Mouse (Mus musculus) liver, embryonic 16.5 days (tissue): ENCODE data around the gene Olfr1282. TPM values are rescaled to one million over a fixed set of nuclear protein-coding genes. Genes with fewer than 3 reads are reported as not detected.
"Not testable (repeated sequence)": the region's sequence is repeated elsewhere in the genome, so short reads cannot be mapped to it uniquely, and the experiment has no call there.

Source experiments
- ATAC-seq: fragments of 200-750 bp; cut with Nextera tagmentation; 2 replicates; pipeline ENCODE4 v1.8.0; 2017; ENCODE audit warnings: low read depth, mild to moderate bottlenecking, moderate number of reproducible peaks, moderate library complexity
- H3K27ac ChIP-seq: fragments of 300-500 bp; sonication (generic); 2 replicates; pipeline ENCODE4 v1.5.1; 2014; ENCODE audit warnings: mild to moderate bottlenecking, low read length
- H3K27me3 ChIP-seq: fragments of 300-500 bp; sonication (generic); 2 replicates; pipeline ENCODE4 v1.6.1; 2014; ENCODE audit warnings: low read depth, low read length, mixed read lengths; ENCODE audit not compliant: control insufficient read depth, insufficient read depth
- H3K36me3 ChIP-seq: fragments of 300-500 bp; sonication (generic); 2 replicates; pipeline ENCODE4 v1.6.1; 2014; ENCODE audit warnings: mild to moderate bottlenecking; ENCODE audit not compliant: control insufficient read depth, insufficient read depth
- H3K4me1 ChIP-seq: fragments of 300-500 bp; sonication (generic); 2 replicates; pipeline ENCODE4 v1.6.1; 2014; ENCODE audit warnings: low read depth, low read length, mixed read lengths; ENCODE audit not compliant: control insufficient read depth
- H3K4me2 ChIP-seq: fragments of 300-500 bp; sonication (generic); 2 replicates; pipeline ENCODE4 v1.6.1; 2014; ENCODE audit warnings: low read depth, low read length, mixed read lengths
- H3K4me3 ChIP-seq: fragments of 300-500 bp; sonication (generic); 2 replicates; pipeline ENCODE4 v1.5.1; 2014; ENCODE audit warnings: low read depth, mild to moderate bottlenecking, low read length
- H3K9ac ChIP-seq: fragments of 300-500 bp; sonication (generic); 2 replicates; pipeline ENCODE4 v1.6.1; 2014; ENCODE audit warnings: low read depth, low read length
- H3K9me3 ChIP-seq: fragments of 300-500 bp; sonication (generic); replicated peaks from 2 replicates; pipeline ENCODE4 v1.6.1; 2016; ENCODE audit warnings: low read length; ENCODE audit not compliant: control insufficient read depth
- WGBS: fragments of 180-500 bp; shearing (Covaris S2); extraction: QIAGEN DNeasy Blood & Tissue Kit; methylation state at CpG from one replicate; pipeline ENCODE4 v1.1.7; 2014; ENCODE audit not compliant: insufficient replicate concordance; 5-methylcytosine and 5-hydroxymethylcytosine counted together
- polyA plus RNA-seq: library from polyadenylated mRNA; unstranded; fragments of >200 nt; fragmentation: Nextera tagmentation; extraction: Ambion mirVana; gene quantifications from 2 replicates; pipeline ENCODE4 v1.2.1, GENCODE M21; 2015

Gene Olfr1282
- polyA plus RNA-seq, result not detected in 2 replicates

GRCm38 (mm10) chr2:111335976-111336375, at the start of gene Olfr1282:
Gene Olfr1282 (minus strand): TSS chr2:111336076.
- Histone ChIP-seq H3K9me3 (no peaks in the 10 kb centered on the region), H3K9ac (no peak within 1 kb of the TSS), H3K36me3 (no peaks in the 10 kb centered on the region), H3K27me3 (no peaks in the 10 kb centered on the region), H3K4me3 (no peak within 1 kb of the TSS), H3K4me1 (no peaks in the 10 kb centered on the region), H3K4me2 (no peak within 1 kb of the TSS), H3K27ac (no peak within 1 kb of the TSS)
- no peak for ATAC-seq
- WGBS, result 38% methylated on average over 2 of the region's 2 CpGs

- H3K9me3 ChIP-seq, result no peaks in the 10 kb centered on the region
- 62% methylated on average over 1 of the region's 1 CpGs for WGBS
- H3K27me3 ChIP-seq, result no peaks in the 10 kb centered on the region
- H3K4me1 ChIP-seq, result no peaks in the 10 kb centered on the region
- H3K36me3 ChIP-seq, result no peaks in the 10 kb centered on the region
- no peak within 1 kb of the TSS for H3K4me2 ChIP-seq
- ATAC-seq, result no peak
- H3K4me3 ChIP-seq, result no peak within 1 kb of the TSS
- H3K27ac ChIP-seq, result no peak within 1 kb of the TSS
- no peak within 1 kb of the TSS for H3K9ac ChIP-seq
These were observed 39.3 kb upstream of the Olfr1282 start, which contains the start of gene Olfr1284 for GRCm38 (mm10) chr2:111375222-111375621. Gene Olfr1284 (plus strand): TSS chr2:111375522.

GRCm38 (mm10) chr2:111366490-111366889, 30.6 kb upstream of the Olfr1282 start, which contains the start of gene Olfr1283:
Gene Olfr1283 (plus strand): TSS chr2:111366790.
- no peak within 1 kb of the TSS for H3K4me3 ChIP-seq
- no peaks in the 10 kb centered on the region for H3K36me3 ChIP-seq
- WGBS, result 48% methylated on average over 2 of the region's 2 CpGs
- no peaks in the 10 kb centered on the region for H3K9me3 ChIP-seq
- H3K4me1 ChIP-seq, result no peaks in the 10 kb centered on the region
- H3K27ac ChIP-seq, result no peak within 1 kb of the TSS
- H3K4me2 ChIP-seq, result no peak within 1 kb of the TSS
- H3K9ac ChIP-seq, result no peak within 1 kb of the TSS
- ATAC-seq, result no peak
- no peaks in the 10 kb centered on the region for H3K27me3 ChIP-seq

GRCm38 (mm10) chr2:111333721-111334120, 2.2 kb downstream of the Olfr1282 start:
- H3K9me3 ChIP-seq, H3K9ac ChIP-seq, H3K4me1 ChIP-seq, H3K36me3 ChIP-seq, H3K4me3 ChIP-seq, H3K4me2 ChIP-seq, H3K27ac ChIP-seq, ATAC-seq, H3K27me3 ChIP-seq: not testable (repeated sequence)
- WGBS, result 65% methylated on average over 5 of the region's 5 CpGs

GRCm38 (mm10) chr2:111326220-111326619, 9.7 kb downstream of the Olfr1282 start, which contains the start of gene Olfr1281:
Gene Olfr1281 (plus strand): TSS chr2:111326520.
- Histone ChIP-seq H3K4me2 (no peak within 1 kb of the TSS), H3K4me3 (no peak within 1 kb of the TSS), H3K4me1 (no peaks in the 10 kb centered on the region), H3K27me3 (no peaks in the 10 kb centered on the region), H3K9ac (no peak within 1 kb of the TSS), H3K36me3 (no peaks in the 10 kb centered on the region), H3K27ac (no peak within 1 kb of the TSS), H3K9me3 (no peaks in the 10 kb centered on the region)
- ATAC-seq, result no peak
- 40% methylated on average over 2 of the region's 2 CpGs for WGBS

- H3K27me3 ChIP-seq, result no peaks in the 10 kb centered on the region
These were observed 22.2 kb downstream of the Olfr1282 start, which contains the start of gene Olfr1280 for GRCm38 (mm10) chr2:111313717-111314116. Gene Olfr1280 (plus strand): TSS chr2:111314017.

GRCm38 (mm10) chr2:111300374-111300773, 35.5 kb downstream of the Olfr1282 start, which contains the start of gene Olfr1279:
Gene Olfr1279 (plus strand): TSS chr2:111300635.
- no peaks in the 10 kb centered on the region for H3K4me1 ChIP-seq
- no peaks in the 10 kb centered on the region for H3K36me3 ChIP-seq
- no peak for ATAC-seq
- no peak within 1 kb of the TSS for H3K4me2 ChIP-seq
- H3K27ac ChIP-seq, result no peak within 1 kb of the TSS
- no peak within 1 kb of the TSS for H3K4me3 ChIP-seq
- H3K9me3 ChIP-seq, result no peaks in the 10 kb centered on the region
- H3K27me3 ChIP-seq, result no peaks in the 10 kb centered on the region
- no peak within 1 kb of the TSS for H3K9ac ChIP-seq

More at GRCm38 (mm10) chr2:111313717-111314116, 22.2 kb downstream of the Olfr1282 start, which contains the start of gene Olfr1280:
- Histone ChIP-seq H3K27ac (no peak within 1 kb of the TSS), H3K4me1 (no peaks in the 10 kb centered on the region), H3K9ac (no peak within 1 kb of the TSS), H3K9me3 (no peaks in the 10 kb centered on the region), H3K36me3 (no peaks in the 10 kb centered on the region), H3K4me3 (no peak within 1 kb of the TSS), H3K4me2 (no peak within 1 kb of the TSS)
- no peak for ATAC-seq

GRCm38 (mm10) chr2:111298541-111298940, 37.3 kb downstream of the Olfr1282 start:
- H3K4me3 ChIP-seq, result no peak overlapping the region
- H3K27ac ChIP-seq, result no peak overlapping the region
- no peaks in the 10 kb centered on the region for H3K27me3 ChIP-seq
- H3K9ac ChIP-seq, result no peak overlapping the region
- no peak for ATAC-seq
- H3K4me1 ChIP-seq, result no peaks in the 10 kb centered on the region
- no peaks in the 10 kb centered on the region for H3K9me3 ChIP-seq
- H3K36me3 ChIP-seq, result no peaks in the 10 kb centered on the region
- H3K4me2 ChIP-seq, result no peak overlapping the region

- no peak within 1 kb of the TSS for H3K4me3 ChIP-seq
- ATAC-seq, result no peak
- no peak within 1 kb of the TSS for H3K4me2 ChIP-seq
- no peaks in the 10 kb centered on the region for H3K4me1 ChIP-seq
- H3K27me3 ChIP-seq, result no peaks in the 10 kb centered on the region
- H3K9me3 ChIP-seq, result no peaks in the 10 kb centered on the region
- H3K27ac ChIP-seq, result no peak within 1 kb of the TSS
- no peaks in the 10 kb centered on the region for H3K36me3 ChIP-seq
- H3K9ac ChIP-seq, result no peak within 1 kb of the TSS
These were observed 46.0 kb downstream of the Olfr1282 start, which contains the start of gene Olfr1278 for GRCm38 (mm10) chr2:111289836-111290235. Gene Olfr1278 (plus strand): TSS chr2:111290136.
